In the genomic region with DNA sequence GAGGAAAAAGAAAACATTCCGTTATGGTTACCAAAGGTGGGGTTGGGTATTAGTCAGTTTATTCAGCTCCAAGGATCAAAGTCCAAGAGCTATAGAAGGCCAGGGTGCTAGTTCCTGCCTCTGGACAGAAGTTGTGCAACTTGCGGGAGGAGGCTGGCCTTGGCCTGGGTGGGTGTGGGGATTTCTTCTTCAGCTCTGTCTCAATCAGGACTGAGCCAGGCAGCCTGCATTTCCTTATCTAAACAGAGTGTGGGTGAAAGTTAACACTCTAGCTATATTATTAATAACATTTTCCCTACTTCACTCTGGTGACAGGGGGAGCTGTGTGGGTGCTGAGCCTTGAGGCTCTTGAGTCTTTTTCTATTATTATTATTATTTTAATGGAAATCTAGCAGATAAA, we compare ENCODE assay signal across 10 mouse cellular contexts. TPM values are rescaled to one million over a fixed set of nuclear protein-coding genes. Genes with fewer than 3 reads are reported as not detected.
DNase-seq lines count a peak whose midpoint lies in the region; ATAC-seq and TF ChIP-seq lines count a peak whose summit lies in the region.
"Had no signal": no experiment of that assay in that cellular context is flagged by ENCODE, and none has a peak within 500 bp of the region (broad histone marks: within the 10 kb centered on the region; RNA-seq: fewer than 3 reads in every experiment).

No protein-coding gene starts in this region.

- no peaks in the 10 kb centered on the region for H3K9me3 ChIP-seq in kidney, embryonic 16.5 days (ENCODE audit: low read length)
- H3K9me3 ChIP-seq in kidney, embryonic 14.5 days (ENCODE audit: control insufficient read depth, low read length): no peaks in the 10 kb centered on the region
- no peaks in the 10 kb centered on the region for H3K9me3 ChIP-seq in liver, embryonic 11.5 days (ENCODE audit: control insufficient read depth, low read length)
- no peaks in the 10 kb centered on the region for H3K9me3 ChIP-seq in forebrain, embryonic 12.5 days
- no peaks in the 10 kb centered on the region for H3K9me3 ChIP-seq in midbrain, postnatal 0 days (ENCODE audit: low read length)
- H3K9me3 ChIP-seq: midbrain, embryonic 12.5 days had no signal

- intact Hi-C loops in gastrocnemius, adult 2 months (cut with DNase I): no loop called here

- TF ChIP-seq CTCF in bone marrow macrophage, adult 2 months (IDR thresholded peaks at IDR 0.05; ENCODE audit: low read depth, low read length): no peak
- TF ChIP-seq CTCF in gastrocnemius, adult 2 months (IDR thresholded peaks at IDR 0.05): no peak
- no peak for TF ChIP-seq CTCF in midbrain, postnatal 0 days (IDR thresholded peaks at IDR 0.05)

- ATAC-seq in kidney, embryonic 16.5 days (ENCODE audit: low FRiP score, low TSS enrichment): peak; percentile 74
- no peak for ATAC-seq in kidney, embryonic 14.5 days (ENCODE audit: low FRiP score, low TSS enrichment)
- peak; percentile 90 for ATAC-seq in liver, embryonic 11.5 days (replicated peaks; ENCODE audit: low FRiP score)
- peak; percentile 88 for ATAC-seq in monocyte, adult 5-6 weeks (replicated peaks; ENCODE audit: insufficient number of reproducible peaks, low FRiP score, low TSS enrichment, poor library complexity, severe bottlenecking)
- no peak for ATAC-seq in forebrain, embryonic 12.5 days (ENCODE audit: low FRiP score)
- ATAC-seq in midbrain, postnatal 0 days (ENCODE audit: low FRiP score): no peak

- H3K27me3 ChIP-seq in kidney, embryonic 16.5 days (ENCODE audit: insufficient read depth, low read length): no peaks in the 10 kb centered on the region
- H3K27me3 ChIP-seq in kidney, embryonic 14.5 days (ENCODE audit: control insufficient read depth, insufficient read depth, low read length): no peaks in the 10 kb centered on the region
- no peaks in the 10 kb centered on the region for H3K27me3 ChIP-seq in liver, embryonic 11.5 days (replicated peaks; ENCODE audit: control insufficient read depth, insufficient read depth, low read length)
- no peaks in the 10 kb centered on the region for H3K27me3 ChIP-seq in forebrain, embryonic 12.5 days
- no peaks in the 10 kb centered on the region for H3K27me3 ChIP-seq in midbrain, postnatal 0 days (ENCODE audit: insufficient read depth, low read length)
- H3K27me3 ChIP-seq: midbrain, embryonic 12.5 days had no signal

- H3K4me1 ChIP-seq in kidney, embryonic 16.5 days (ENCODE audit: insufficient read depth, low read length): no peaks in the 10 kb centered on the region
- no peaks in the 10 kb centered on the region for H3K4me1 ChIP-seq in kidney, embryonic 14.5 days (ENCODE audit: control insufficient read depth, insufficient read depth, low read length)
- H3K4me1 ChIP-seq in bone marrow macrophage, adult 2 months (ENCODE audit: control insufficient read depth, insufficient read depth, low read length): peaks cover 43% of the 10 kb centered on the region
- peaks cover 11% of the 10 kb centered on the region for H3K4me1 ChIP-seq in liver, embryonic 11.5 days (replicated peaks; ENCODE audit: control insufficient read depth, insufficient read depth, low read length)
- H3K4me1 ChIP-seq in forebrain, embryonic 12.5 days: no peaks in the 10 kb centered on the region
- H3K4me1 ChIP-seq in midbrain, postnatal 0 days (ENCODE audit: insufficient read depth, low read length): no peaks in the 10 kb centered on the region
- H3K4me1 ChIP-seq: midbrain, embryonic 12.5 days had no signal

- H3K4me3 ChIP-seq in kidney, embryonic 16.5 days (ENCODE audit: low read length): no peak overlapping the region
- H3K4me3 ChIP-seq in kidney, embryonic 14.5 days (ENCODE audit: low read length): no peak overlapping the region
- H3K4me3 ChIP-seq in bone marrow macrophage, adult 2 months (ENCODE audit: insufficient read depth, low read length): no peak overlapping the region
- H3K4me3 ChIP-seq in liver, embryonic 11.5 days (ENCODE audit: low read depth, low read length): no peak overlapping the region
- H3K4me3 ChIP-seq in forebrain, embryonic 12.5 days (replicated peaks): no peak overlapping the region
- no peak overlapping the region for H3K4me3 ChIP-seq in gastrocnemius, adult 2 months
- H3K4me3 ChIP-seq in midbrain, postnatal 0 days (ENCODE audit: low read depth, low read length): no peak overlapping the region
- H3K4me3 ChIP-seq: midbrain, embryonic 12.5 days had no signal

- TF ChIP-seq POLR2A in bone marrow macrophage, adult 2 months (IDR thresholded peaks at IDR 0.05; ENCODE audit: borderline replicate concordance, low read depth, low read length): no peak

- H3K27ac ChIP-seq in kidney, embryonic 16.5 days (ENCODE audit: low read length): no peak overlapping the region
- H3K27ac ChIP-seq in kidney, embryonic 14.5 days (ENCODE audit: low read depth, low read length): no peak overlapping the region
- H3K27ac ChIP-seq in bone marrow macrophage, adult 2 months (ENCODE audit: insufficient read depth, low read depth, low read length): peak overlapping the region; percentile 81
- no peak overlapping the region; the same call in 1 of the 2 replicates for H3K27ac ChIP-seq in liver, embryonic 11.5 days (ENCODE audit: low read depth, low read length)
- H3K27ac ChIP-seq in forebrain, embryonic 12.5 days: no peak overlapping the region
- no peak overlapping the region for H3K27ac ChIP-seq in gastrocnemius, adult 2 months
- H3K27ac ChIP-seq in midbrain, postnatal 0 days (ENCODE audit: low read depth, low read length): no peak overlapping the region
- H3K27ac ChIP-seq: midbrain, embryonic 12.5 days had no signal

- H3K36me3 ChIP-seq in kidney, embryonic 16.5 days (ENCODE audit: insufficient read depth, low read length): no peaks in the 10 kb centered on the region
- H3K36me3 ChIP-seq in kidney, embryonic 14.5 days (ENCODE audit: control insufficient read depth, insufficient read depth, low read length): no peaks in the 10 kb centered on the region
- H3K36me3 ChIP-seq in liver, embryonic 11.5 days (ENCODE audit: control insufficient read depth, insufficient read depth, low read length): no peaks in the 10 kb centered on the region
- H3K36me3 ChIP-seq in forebrain, embryonic 12.5 days (replicated peaks): no peaks in the 10 kb centered on the region
- no peaks in the 10 kb centered on the region for H3K36me3 ChIP-seq in midbrain, postnatal 0 days (ENCODE audit: insufficient read depth, low read length)
- H3K36me3 ChIP-seq: midbrain, embryonic 12.5 days had no signal

- WGBS in kidney, embryonic 16.5 days: 41% methylated on average over 2 of the region's 2 CpGs
- WGBS in kidney, embryonic 14.5 days: 49% methylated on average over 2 of the region's 2 CpGs
- WGBS in liver, embryonic 11.5 days: 24% methylated on average over 2 of the region's 2 CpGs
- WGBS in forebrain, embryonic 12.5 days: 85% methylated on average over 2 of the region's 2 CpGs
- 72% methylated on average over 2 of the region's 2 CpGs for WGBS in midbrain, postnatal 0 days

- H3K9ac ChIP-seq in kidney, embryonic 16.5 days (replicated peaks; ENCODE audit: low read length): no peak overlapping the region
- H3K9ac ChIP-seq in kidney, embryonic 14.5 days (ENCODE audit: low read depth, low read length): no peak overlapping the region
- no peak overlapping the region for H3K9ac ChIP-seq in liver, embryonic 11.5 days (ENCODE audit: low read depth, low read length)
- H3K9ac ChIP-seq in forebrain, embryonic 12.5 days: no peak overlapping the region
- H3K9ac ChIP-seq in midbrain, postnatal 0 days (replicated peaks; ENCODE audit: low read length, poor library complexity, severe bottlenecking): no peak overlapping the region
- H3K9ac ChIP-seq: midbrain, embryonic 12.5 days had no signal

- DNase-seq in liver, embryonic 11.5 days (ENCODE audit: low spot score): no peak
- DNase-seq in gastrocnemius, adult 2 months: no peak
- no peak for DNase-seq in midbrain, postnatal 0 days (ENCODE audit: low spot score)
- DNase-seq: cerebellum, postnatal 36 days had no signal

- H3K4me2 ChIP-seq in kidney, embryonic 16.5 days (replicated peaks; ENCODE audit: low read depth, low read length): no peak overlapping the region
- H3K4me2 ChIP-seq in kidney, embryonic 14.5 days (replicated peaks; ENCODE audit: low read depth, low read length): no peak overlapping the region
- H3K4me2 ChIP-seq in liver, embryonic 11.5 days: peak overlapping the region; percentile 35
- no peak overlapping the region for H3K4me2 ChIP-seq in forebrain, embryonic 12.5 days
- no peak overlapping the region for H3K4me2 ChIP-seq in midbrain, postnatal 0 days (ENCODE audit: low read depth, low read length, poor library complexity, severe bottlenecking)
- H3K4me2 ChIP-seq: midbrain, embryonic 12.5 days had no signal

RNA-seq across cellular contexts. Expression of gene Prdx1, which starts 12.6 kb away (rescaled TPM):
- polyA plus RNA-seq in kidney, embryonic 16.5 days (2015; fragmentation: Nextera tagmentation; extraction: Ambion mirVana): 1,468 and 1,536 TPM in 2 replicates
- polyA plus RNA-seq in kidney, embryonic 14.5 days (2014; fragmentation: Nextera tagmentation; extraction: Ambion mirVana): 1,503 and 1,977 TPM in 2 replicates
- polyA plus RNA-seq in bone marrow macrophage, adult 2 months (2012; ENCODE audit: insufficient read depth, insufficient read length, missing spikeins): 2,298 and 2,420 TPM in 2 replicates
- polyA plus RNA-seq in liver, embryonic 11.5 days (2014; fragmentation: Nextera tagmentation; extraction: Ambion mirVana): 1,160 and 1,259 TPM in 2 replicates
- 173 to 407 TPM (median 323 TPM) in 3 replicates for total RNA-seq in monocyte, adult 5-6 weeks (2017)
- polyA plus RNA-seq in forebrain, embryonic 12.5 days (2016; fragmentation: Nextera tagmentation; extraction: Ambion mirVana): 914 and 930 TPM in 2 replicates
- total RNA-seq in gastrocnemius, adult 2 months (2021): 100 to 1,000 TPM; 260 to 273 TPM
- 171 and 207 TPM in 2 replicates for total RNA-seq in midbrain, postnatal 0 days (2014; rRNA removed)
- 546 and 551 TPM in 2 replicates for polyA plus RNA-seq in midbrain, postnatal 0 days (2015; fragmentation: Nextera tagmentation; extraction: Ambion mirVana)

RNA-seq across cellular contexts. Expression of gene Akr1a1, which starts 21.3 kb away (rescaled TPM):
- polyA plus RNA-seq in kidney, embryonic 16.5 days (2015; fragmentation: Nextera tagmentation; extraction: Ambion mirVana): 869 and 947 TPM in 2 replicates
- polyA plus RNA-seq in kidney, embryonic 14.5 days (2014; fragmentation: Nextera tagmentation; extraction: Ambion mirVana): 730 and 751 TPM in 2 replicates
- 1,749 and 1,754 TPM in 2 replicates for polyA plus RNA-seq in bone marrow macrophage, adult 2 months (2012; ENCODE audit: insufficient read depth, insufficient read length, missing spikeins)
- 449 and 453 TPM in 2 replicates for polyA plus RNA-seq in liver, embryonic 11.5 days (2014; fragmentation: Nextera tagmentation; extraction: Ambion mirVana)
- total RNA-seq in monocyte, adult 5-6 weeks (2017): 380 to 470 TPM (median 418 TPM) in 3 replicates
- 513 and 521 TPM in 2 replicates for polyA plus RNA-seq in forebrain, embryonic 12.5 days (2016; fragmentation: Nextera tagmentation; extraction: Ambion mirVana)
- total RNA-seq in gastrocnemius, adult 2 months (2021): 100 to 1,000 TPM; 178 to 196 TPM
- 475 and 495 TPM in 2 replicates for total RNA-seq in midbrain, postnatal 0 days (2014; rRNA removed)
- polyA plus RNA-seq in midbrain, postnatal 0 days (2015; fragmentation: Nextera tagmentation; extraction: Ambion mirVana): 684 and 729 TPM in 2 replicates

RNA-seq across cellular contexts. Expression of gene Mmachc, which starts 35.4 kb away (rescaled TPM):
- polyA plus RNA-seq in kidney, embryonic 16.5 days (2015; fragmentation: Nextera tagmentation; extraction: Ambion mirVana): 27.0 and 30.6 TPM in 2 replicates
- polyA plus RNA-seq in kidney, embryonic 14.5 days (2014; fragmentation: Nextera tagmentation; extraction: Ambion mirVana): 19.7 and 25.5 TPM in 2 replicates
- 3.6 and 4.5 TPM in 2 replicates for polyA plus RNA-seq in bone marrow macrophage, adult 2 months (2012; ENCODE audit: insufficient read depth, insufficient read length, missing spikeins)
- polyA plus RNA-seq in liver, embryonic 11.5 days (2014; fragmentation: Nextera tagmentation; extraction: Ambion mirVana): 24.2 and 27.4 TPM in 2 replicates
- total RNA-seq in monocyte, adult 5-6 weeks (2017): 1.6 to 3.3 TPM (median 2.4 TPM) in 3 replicates
- polyA plus RNA-seq in forebrain, embryonic 12.5 days (2016; fragmentation: Nextera tagmentation; extraction: Ambion mirVana): 36.0 and 37.3 TPM in 2 replicates
- total RNA-seq in gastrocnemius, adult 2 months (2021): 10 to 100 TPM; 25.5 to 46.4 TPM
- 20.8 and 24.3 TPM in 2 replicates for total RNA-seq in midbrain, postnatal 0 days (2014; rRNA removed)
- polyA plus RNA-seq in midbrain, postnatal 0 days (2015; fragmentation: Nextera tagmentation; extraction: Ambion mirVana): 16.6 and 16.8 TPM in 2 replicates

RNA-seq across cellular contexts. Expression of gene Ccdc163, which starts 35.5 kb away (rescaled TPM):
- polyA plus RNA-seq in kidney, embryonic 16.5 days (2015; fragmentation: Nextera tagmentation; extraction: Ambion mirVana): 28.8 and 40.2 TPM in 2 replicates
- 36.9 and 39.6 TPM in 2 replicates for polyA plus RNA-seq in kidney, embryonic 14.5 days (2014; fragmentation: Nextera tagmentation; extraction: Ambion mirVana)
- 54.8 and 71.5 TPM in 2 replicates for polyA plus RNA-seq in bone marrow macrophage, adult 2 months (2012; ENCODE audit: insufficient read depth, insufficient read length, missing spikeins)
- 24.4 and 25.1 TPM in 2 replicates for polyA plus RNA-seq in liver, embryonic 11.5 days (2014; fragmentation: Nextera tagmentation; extraction: Ambion mirVana)
- total RNA-seq in monocyte, adult 5-6 weeks (2017): 4.7 to 14.7 TPM (median 10.7 TPM) in 3 replicates
- polyA plus RNA-seq in forebrain, embryonic 12.5 days (2016; fragmentation: Nextera tagmentation; extraction: Ambion mirVana): 26.6 and 28.5 TPM in 2 replicates
- 1 to 10 TPM; 1.9 to 3.8 TPM for total RNA-seq in gastrocnemius, adult 2 months (2021)
- 10.3 and 10.9 TPM in 2 replicates for total RNA-seq in midbrain, postnatal 0 days (2014; rRNA removed)
- polyA plus RNA-seq in midbrain, postnatal 0 days (2015; fragmentation: Nextera tagmentation; extraction: Ambion mirVana): 4.7 and 5.4 TPM in 2 replicates

RNA-seq across cellular contexts. Expression of gene Nasp, which starts 45.0 kb away (rescaled TPM):
- 144 and 169 TPM in 2 replicates for polyA plus RNA-seq in kidney, embryonic 16.5 days (2015; fragmentation: Nextera tagmentation; extraction: Ambion mirVana)
- 224 and 234 TPM in 2 replicates for polyA plus RNA-seq in kidney, embryonic 14.5 days (2014; fragmentation: Nextera tagmentation; extraction: Ambion mirVana)
- polyA plus RNA-seq in bone marrow macrophage, adult 2 months (2012; ENCODE audit: insufficient read depth, insufficient read length, missing spikeins): 44.2 and 48.6 TPM in 2 replicates
- polyA plus RNA-seq in liver, embryonic 11.5 days (2014; fragmentation: Nextera tagmentation; extraction: Ambion mirVana): 185 and 187 TPM in 2 replicates
- total RNA-seq in monocyte, adult 5-6 weeks (2017): 146 to 159 TPM (median 150 TPM) in 3 replicates
- polyA plus RNA-seq in forebrain, embryonic 12.5 days (2016; fragmentation: Nextera tagmentation; extraction: Ambion mirVana): 296 TPM in 2 replicates
- 10 to 100 TPM; 11.5 to 11.8 TPM for total RNA-seq in gastrocnemius, adult 2 months (2021)
- total RNA-seq in midbrain, postnatal 0 days (2014; rRNA removed): 51.6 and 78.7 TPM in 2 replicates
- 67.2 and 76.3 TPM in 2 replicates for polyA plus RNA-seq in midbrain, postnatal 0 days (2015; fragmentation: Nextera tagmentation; extraction: Ambion mirVana)

Comparison
In these comparisons a context has a peak if more than half of its experiments do, and no peak if none do; other contexts are left out.
1. ATAC-seq: peak in kidney, embryonic 16.5 days (single experiment), liver, embryonic 11.5 days (single experiment) and monocyte, adult 5-6 weeks (single experiment); none in kidney, embryonic 14.5 days (single experiment), forebrain, embryonic 12.5 days (single experiment) and midbrain, postnatal 0 days (single experiment).